Mouse (Mus musculus): Measurements from ENCODE around the gene Adam12. TPM values are rescaled to one million over a fixed set of nuclear protein-coding genes. Genes with fewer than 3 reads are reported as not detected.

Gene Adam12
- polyA plus RNA-seq, 1 experiment from 2014 or later, result 6.1 TPM

DNA sequence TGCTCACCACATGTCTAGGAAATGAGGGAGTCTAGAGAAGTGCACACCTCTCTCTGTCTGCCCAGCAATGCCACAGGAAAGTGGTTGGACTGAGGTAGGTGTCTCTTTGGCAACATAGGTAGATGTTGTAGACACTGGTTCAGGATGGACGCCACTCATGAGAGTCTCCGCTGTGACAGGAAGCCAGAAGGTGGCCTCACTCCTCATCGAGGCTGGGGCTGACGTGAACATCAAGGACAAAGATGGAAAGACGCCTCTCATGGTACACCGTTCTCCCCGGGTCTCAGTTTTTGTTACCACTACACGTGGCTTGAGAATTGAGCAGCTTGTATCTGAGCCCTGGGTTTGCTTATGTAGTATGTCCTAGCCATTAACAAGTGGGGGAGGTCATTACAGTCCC lies 352.2 kb downstream of the Adam12 start:
- no peak for ATAC-seq (ENCODE audit: insufficient number of reproducible peaks, insufficient read depth, low FRiP score, low TSS enrichment, low read depth)
- WGBS, result 93% methylated on average over 8 of the region's 8 CpGs
- Histone ChIP-seq H3K4me3 (no peak overlapping the region), H3K27ac (no peak overlapping the region), H3K9ac (no peak overlapping the region), H3K27me3 (no peaks in the 10 kb centered on the region), H3K9me3 (no peaks in the 10 kb centered on the region), H3K4me2 (no peak overlapping the region), H3K4me1 (peaks cover 7% of the 10 kb centered on the region), H3K36me3 (no peaks in the 10 kb centered on the region)

DNA sequence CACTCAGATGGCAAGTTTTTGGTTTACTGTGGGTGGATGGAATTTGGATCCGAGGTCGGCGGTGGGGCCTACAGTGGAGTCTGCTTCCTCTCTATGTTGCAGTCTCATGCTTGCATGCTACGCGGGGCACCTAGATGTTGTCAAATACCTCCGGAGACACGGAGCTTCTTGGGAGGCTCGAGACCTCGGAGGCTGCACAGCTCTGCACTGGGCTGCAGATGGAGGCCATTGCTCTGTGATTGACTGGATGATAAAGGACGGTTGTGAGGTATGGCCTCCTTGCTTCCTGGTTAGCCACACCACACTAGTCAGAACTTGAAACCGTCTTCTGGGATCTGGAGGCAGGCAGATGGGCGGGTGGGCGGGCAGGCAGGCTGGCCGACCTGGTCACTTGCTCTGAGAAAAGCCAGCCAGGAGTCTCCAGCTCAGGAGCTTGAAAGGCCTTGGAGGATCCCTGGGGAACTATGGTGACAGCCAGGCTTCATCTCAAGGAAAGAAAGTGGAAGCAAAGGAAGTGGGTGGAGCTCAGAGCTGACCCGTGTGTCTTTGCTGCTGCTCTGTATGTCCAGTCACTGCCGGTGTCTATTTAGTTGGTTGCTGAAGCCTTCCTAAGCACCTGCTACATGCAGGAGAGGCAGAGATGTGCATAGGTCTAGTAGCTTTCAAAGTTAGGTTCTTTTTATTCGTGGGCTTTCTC lies 355.2 kb downstream of the Adam12 start:
- Histone ChIP-seq H3K36me3 (no peaks in the 10 kb centered on the region), H3K27ac (no peak overlapping the region), H3K27me3 (no peaks in the 10 kb centered on the region), H3K4me2 (no peak overlapping the region), H3K4me1 (peaks cover 7% of the 10 kb centered on the region), H3K4me3 (no peak overlapping the region), H3K9me3 (no peaks in the 10 kb centered on the region), H3K9ac (no peak overlapping the region)
- ATAC-seq (ENCODE audit: insufficient number of reproducible peaks, insufficient read depth, low FRiP score, low TSS enrichment, low read depth), result no peak
- 69% methylated on average over 17 of the region's 17 CpGs for WGBS

DNA sequence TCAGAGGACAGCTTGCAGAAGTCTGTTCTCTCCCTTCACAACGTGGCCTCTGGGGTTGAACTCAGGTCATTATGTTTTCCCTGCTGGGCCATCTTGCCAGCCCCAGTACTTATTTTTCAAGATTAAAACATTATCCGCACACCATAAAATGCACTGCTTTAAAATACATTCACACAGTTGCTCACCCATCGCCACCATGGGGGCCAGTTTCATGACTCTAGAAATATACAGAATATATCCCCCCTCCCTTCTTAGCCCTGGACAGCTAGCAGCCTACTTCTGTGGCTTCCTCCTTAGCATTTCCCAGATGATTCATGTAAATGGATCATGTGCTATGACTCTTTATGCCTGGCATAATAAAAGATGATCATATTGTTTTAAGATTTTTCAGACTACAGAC lies 355.8 kb downstream of the Adam12 start:
- Histone ChIP-seq H3K9ac (no peak overlapping the region), H3K9me3 (no peaks in the 10 kb centered on the region), H3K4me2 (no peak overlapping the region), H3K27me3 (no peaks in the 10 kb centered on the region), H3K36me3 (no peaks in the 10 kb centered on the region), H3K4me3 (no peak overlapping the region), H3K27ac (no peak overlapping the region), H3K4me1 (peaks cover 7% of the 10 kb centered on the region)
- ATAC-seq (ENCODE audit: insufficient number of reproducible peaks, insufficient read depth, low FRiP score, low TSS enrichment, low read depth), result no peak
- 75% methylated on average over 3 of the region's 3 CpGs for WGBS

DNA sequence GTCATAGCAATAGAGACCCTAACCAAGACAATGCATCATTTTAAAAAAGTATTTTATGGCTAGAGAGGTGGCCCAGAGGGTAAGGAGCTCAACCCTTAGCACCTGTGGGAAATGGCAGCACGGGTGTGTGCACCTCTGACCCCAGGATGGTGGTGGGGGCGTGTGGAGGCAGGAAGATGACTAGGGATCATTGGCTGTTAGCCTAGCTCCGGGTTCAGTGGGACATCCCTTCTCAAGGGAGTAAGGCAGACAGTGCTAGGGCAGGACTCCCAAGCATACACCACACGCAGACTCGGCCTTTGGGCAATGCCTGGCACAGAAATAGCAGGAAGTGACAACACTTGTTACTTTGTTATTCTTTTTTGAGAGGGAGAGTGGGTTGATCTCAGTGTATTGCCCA lies 359.2 kb downstream of the Adam12 start:
- H3K27me3 ChIP-seq, result no peaks in the 10 kb centered on the region
- H3K9me3 ChIP-seq, result no peaks in the 10 kb centered on the region
- H3K36me3 ChIP-seq, result no peaks in the 10 kb centered on the region
- H3K27ac ChIP-seq, result no peak overlapping the region
- 84% methylated on average over 5 of the region's 5 CpGs for WGBS
- no peak overlapping the region for H3K4me3 ChIP-seq
- no peaks in the 10 kb centered on the region for H3K4me1 ChIP-seq
- no peak overlapping the region for H3K4me2 ChIP-seq
- no peak for ATAC-seq (ENCODE audit: insufficient number of reproducible peaks, insufficient read depth, low FRiP score, low TSS enrichment, low read depth)
- H3K9ac ChIP-seq, result no peak overlapping the region

DNA sequence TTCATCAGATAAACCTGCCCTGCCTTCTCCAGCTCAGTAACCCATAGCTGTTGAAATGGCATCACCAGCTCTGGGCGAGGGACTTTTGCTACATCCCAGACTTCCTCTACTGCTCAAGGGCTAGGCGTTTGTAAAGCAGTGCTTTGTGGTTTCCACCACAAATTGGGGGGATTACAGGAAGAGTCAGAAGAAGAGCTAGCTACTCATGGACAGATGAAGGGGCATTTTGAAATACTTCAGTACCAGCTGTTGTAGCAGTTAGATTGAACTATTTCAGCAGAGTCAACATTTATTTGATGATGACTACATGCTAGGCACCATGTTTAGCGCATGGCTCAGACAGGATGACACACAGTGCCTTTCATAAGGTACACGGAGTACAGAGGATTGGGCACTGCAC lies 361.7 kb downstream of the Adam12 start:
- no peak for ATAC-seq (ENCODE audit: insufficient number of reproducible peaks, insufficient read depth, low FRiP score, low TSS enrichment, low read depth)

DNA sequence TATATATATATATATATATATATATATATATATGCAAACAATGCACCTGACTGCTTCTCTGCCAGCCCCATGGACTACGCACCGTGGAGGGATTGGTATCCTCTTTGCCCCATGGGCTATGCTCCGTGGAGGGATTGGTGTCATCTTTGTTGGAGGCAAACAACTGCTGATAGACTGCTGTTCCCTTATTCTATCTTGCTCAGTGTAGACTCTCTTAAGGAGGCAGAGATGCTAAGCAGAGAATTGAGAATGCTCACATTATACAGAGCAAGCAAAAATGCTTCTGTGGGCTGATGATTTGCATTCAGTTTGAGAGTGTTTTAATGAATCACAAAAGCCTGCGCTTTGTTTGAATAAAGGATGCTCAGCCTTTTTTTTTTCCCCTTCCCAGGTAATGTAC lies 368.3 kb downstream of the Adam12 start:
- no peaks in the 10 kb centered on the region for H3K27me3 ChIP-seq
- H3K27ac ChIP-seq, result no peak overlapping the region
- H3K4me2 ChIP-seq, result no peak overlapping the region
- H3K9ac ChIP-seq, result no peak overlapping the region
- H3K4me1 ChIP-seq, result no peaks in the 10 kb centered on the region
- H3K36me3 ChIP-seq, result no peaks in the 10 kb centered on the region
- H3K9me3 ChIP-seq, result no peaks in the 10 kb centered on the region
- WGBS, result 83% methylated on average over 4 of the region's 4 CpGs
- no peak overlapping the region for H3K4me3 ChIP-seq
- ATAC-seq (ENCODE audit: insufficient number of reproducible peaks, insufficient read depth, low FRiP score, low TSS enrichment, low read depth), result no peak

More for the DNA sequence above, 361.7 kb downstream of the Adam12 start:
- H3K4me2 ChIP-seq, result no peak overlapping the region
- no peak overlapping the region for H3K27ac ChIP-seq
- H3K9ac ChIP-seq, result no peak overlapping the region
- no peaks in the 10 kb centered on the region for H3K9me3 ChIP-seq
- 82% methylated on average over 4 of the region's 4 CpGs for WGBS
- H3K27me3 ChIP-seq, result no peaks in the 10 kb centered on the region
- H3K4me3 ChIP-seq, result no peak overlapping the region
- H3K4me1 ChIP-seq, result no peaks in the 10 kb centered on the region
- H3K36me3 ChIP-seq, result no peaks in the 10 kb centered on the region

DNA sequence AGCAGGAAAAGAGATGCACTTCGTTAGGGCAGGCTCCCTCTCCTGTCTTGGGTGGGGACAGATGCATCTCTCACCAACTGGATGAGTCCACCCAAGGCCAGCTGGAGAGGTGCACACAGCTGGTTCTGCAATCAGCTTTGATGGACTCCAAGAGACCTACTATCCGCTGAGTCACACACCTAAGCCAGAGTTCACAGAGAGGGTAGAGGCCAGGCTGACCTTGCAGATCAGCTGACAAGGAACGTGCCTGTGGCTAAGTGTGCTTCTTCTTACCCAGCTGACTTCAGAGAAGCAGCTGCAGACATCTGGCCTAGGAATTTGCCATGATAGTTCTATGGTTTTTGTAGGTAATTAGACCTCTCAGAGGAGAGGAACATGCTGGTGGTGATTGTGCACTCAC lies 368.8 kb downstream of the Adam12 start:
- no peaks in the 10 kb centered on the region for H3K9me3 ChIP-seq
- H3K36me3 ChIP-seq, result no peaks in the 10 kb centered on the region
- no peak overlapping the region for H3K4me2 ChIP-seq
- H3K9ac ChIP-seq, result no peak overlapping the region
- H3K4me3 ChIP-seq, result no peak overlapping the region
- no peak overlapping the region for H3K27ac ChIP-seq
- H3K4me1 ChIP-seq, result no peaks in the 10 kb centered on the region
- ATAC-seq (ENCODE audit: insufficient number of reproducible peaks, insufficient read depth, low FRiP score, low TSS enrichment, low read depth), result no peak
- 69% methylated on average over 3 of the region's 3 CpGs for WGBS
- no peaks in the 10 kb centered on the region for H3K27me3 ChIP-seq

DNA sequence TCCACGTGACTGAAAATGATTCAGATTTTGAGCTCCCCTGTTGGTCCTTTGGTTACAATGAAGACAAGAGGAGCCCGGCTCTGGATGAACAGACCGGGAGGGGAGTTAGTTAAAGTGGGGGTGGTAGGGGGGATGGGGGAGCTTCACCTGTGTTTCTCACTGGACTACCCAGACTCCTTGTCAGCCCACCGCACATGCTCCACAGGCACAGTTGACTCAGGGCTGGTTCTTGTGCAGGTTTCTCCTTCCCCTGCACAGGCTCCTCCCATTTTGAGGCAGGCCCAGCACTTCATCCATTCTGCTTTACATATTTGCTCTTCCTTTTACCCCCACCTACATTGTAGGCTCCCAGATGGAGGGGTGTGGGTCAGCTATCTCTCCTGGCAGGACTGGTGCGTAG lies 369.2 kb downstream of the Adam12 start:
- H3K4me1 ChIP-seq, result no peaks in the 10 kb centered on the region
- no peaks in the 10 kb centered on the region for H3K27me3 ChIP-seq
- H3K9me3 ChIP-seq, result no peaks in the 10 kb centered on the region
- WGBS, result 82% methylated on average over 5 of the region's 5 CpGs
- no peak overlapping the region for H3K27ac ChIP-seq
- no peak overlapping the region for H3K4me3 ChIP-seq
- ATAC-seq (ENCODE audit: insufficient number of reproducible peaks, insufficient read depth, low FRiP score, low TSS enrichment, low read depth), result no peak
- H3K4me2 ChIP-seq, result no peak overlapping the region
- no peak overlapping the region for H3K9ac ChIP-seq
- no peaks in the 10 kb centered on the region for H3K36me3 ChIP-seq

DNA sequence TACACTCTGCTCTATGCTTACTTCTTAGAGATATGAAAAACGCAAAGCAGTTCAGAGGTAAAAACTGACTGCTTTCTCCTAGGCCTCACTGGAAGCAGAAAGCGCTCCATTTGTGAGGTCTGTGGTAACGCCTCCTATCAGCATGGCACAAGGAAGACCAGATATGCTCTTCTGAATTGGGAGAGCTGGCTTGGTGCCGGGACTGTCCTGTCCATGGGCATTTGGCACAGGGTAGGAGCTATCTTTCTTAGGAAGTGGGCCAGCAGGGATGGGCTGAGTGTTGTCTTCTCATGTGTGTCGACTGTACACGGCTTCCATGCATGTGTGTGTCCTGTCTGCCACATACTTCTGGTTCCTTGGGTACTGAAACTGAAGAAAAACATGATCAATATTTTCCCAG lies 369.7 kb downstream of the Adam12 start:
- H3K9me3 ChIP-seq, result no peaks in the 10 kb centered on the region
- H3K4me2 ChIP-seq, result no peak overlapping the region
- H3K27ac ChIP-seq, result no peak overlapping the region
- no peaks in the 10 kb centered on the region for H3K4me1 ChIP-seq
- H3K36me3 ChIP-seq, result no peaks in the 10 kb centered on the region
- 93% methylated on average over 6 of the region's 6 CpGs for WGBS
- ATAC-seq (ENCODE audit: insufficient number of reproducible peaks, insufficient read depth, low FRiP score, low TSS enrichment, low read depth), result no peak
- no peak overlapping the region for H3K9ac ChIP-seq
- H3K27me3 ChIP-seq, result no peaks in the 10 kb centered on the region
- H3K4me3 ChIP-seq, result no peak overlapping the region

DNA sequence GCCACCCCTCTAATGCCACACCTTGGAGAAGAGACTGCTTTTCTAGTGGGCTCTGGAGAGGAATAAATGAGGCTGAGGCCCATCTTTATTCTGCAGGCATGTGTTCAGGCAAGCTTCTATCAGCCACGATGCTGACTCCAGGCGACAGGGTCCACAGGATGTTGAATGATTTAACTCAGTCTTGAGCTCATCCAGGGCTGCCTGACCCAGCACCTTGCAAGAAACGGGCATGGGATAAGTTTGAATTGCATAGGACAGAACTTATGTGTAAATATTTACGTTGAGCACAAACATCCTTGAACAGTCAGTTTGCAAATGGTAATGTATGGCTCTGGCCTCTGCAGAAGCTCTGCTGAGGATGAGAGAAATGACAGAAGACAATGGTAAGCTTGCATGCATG lies 372.4 kb downstream of the Adam12 start:
- Histone ChIP-seq H3K9me3 (no peaks in the 10 kb centered on the region), H3K9ac (no peak overlapping the region), H3K27me3 (no peaks in the 10 kb centered on the region), H3K4me2 (no peak overlapping the region), H3K27ac (no peak overlapping the region), H3K36me3 (no peaks in the 10 kb centered on the region), H3K4me3 (no peak overlapping the region), H3K4me1 (no peaks in the 10 kb centered on the region)
- WGBS, result 76% methylated on average over 4 of the region's 4 CpGs
- ATAC-seq (ENCODE audit: insufficient number of reproducible peaks, insufficient read depth, low FRiP score, low TSS enrichment, low read depth), result no peak

DNA sequence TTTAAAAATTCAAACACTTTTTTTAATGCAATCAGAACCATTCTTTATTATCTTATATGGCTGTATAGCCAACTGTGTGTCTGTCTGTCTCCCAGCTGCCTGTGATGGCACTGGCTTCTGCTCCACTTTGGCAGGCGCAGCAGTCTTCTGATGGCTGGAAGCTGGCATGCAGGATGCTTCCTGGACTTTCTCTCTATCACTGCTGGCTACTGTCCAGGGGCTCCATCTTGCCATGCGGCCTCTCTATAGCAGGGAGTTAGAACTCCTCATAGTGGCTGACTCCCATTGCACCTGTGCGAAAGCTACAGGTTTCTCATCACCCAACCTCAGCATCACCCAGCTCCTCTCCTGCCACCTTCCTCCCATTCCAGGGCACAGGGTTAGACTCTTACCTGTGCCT lies 373.4 kb downstream of the Adam12 start:
- no peaks in the 10 kb centered on the region for H3K9me3 ChIP-seq
- H3K4me1 ChIP-seq, result no peaks in the 10 kb centered on the region
- no peak for ATAC-seq (ENCODE audit: insufficient number of reproducible peaks, insufficient read depth, low FRiP score, low TSS enrichment, low read depth)
- no peaks in the 10 kb centered on the region for H3K27me3 ChIP-seq
- H3K36me3 ChIP-seq, result no peaks in the 10 kb centered on the region
- H3K4me2 ChIP-seq, result no peak overlapping the region
- H3K9ac ChIP-seq, result no peak overlapping the region
- 89% methylated on average over 3 of the region's 3 CpGs for WGBS
- H3K4me3 ChIP-seq, result no peak overlapping the region
- H3K27ac ChIP-seq, result no peak overlapping the region

DNA sequence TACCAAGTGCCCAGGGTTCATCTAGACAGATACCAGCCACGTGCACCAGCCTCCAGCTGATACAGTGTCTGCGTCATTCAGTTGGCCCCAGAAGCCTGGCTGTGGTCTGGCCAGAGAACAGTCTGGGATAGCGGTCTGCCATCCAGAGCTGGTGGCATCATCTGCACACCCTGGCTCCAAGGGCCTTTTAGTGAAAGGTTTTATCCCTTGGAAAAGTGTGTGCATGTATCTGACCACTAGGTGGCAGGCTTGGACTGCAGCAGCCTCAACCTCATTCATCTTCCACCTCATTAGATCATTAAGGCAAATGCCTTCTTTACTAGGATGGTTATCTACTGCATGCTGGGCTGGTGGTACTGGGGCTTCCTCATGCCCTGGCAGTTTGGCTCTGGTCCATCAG lies 375.7 kb downstream of the Adam12 start:
- Histone ChIP-seq H3K9ac (no peak overlapping the region), H3K27ac (no peak overlapping the region), H3K4me3 (no peak overlapping the region), H3K27me3 (no peaks in the 10 kb centered on the region), H3K36me3 (no peaks in the 10 kb centered on the region), H3K4me2 (no peak overlapping the region), H3K9me3 (no peaks in the 10 kb centered on the region), H3K4me1 (no peaks in the 10 kb centered on the region)
- ATAC-seq (ENCODE audit: insufficient number of reproducible peaks, insufficient read depth, low FRiP score, low TSS enrichment, low read depth), result no peak
- WGBS, result 25% methylated on average over 3 of the region's 3 CpGs

DNA sequence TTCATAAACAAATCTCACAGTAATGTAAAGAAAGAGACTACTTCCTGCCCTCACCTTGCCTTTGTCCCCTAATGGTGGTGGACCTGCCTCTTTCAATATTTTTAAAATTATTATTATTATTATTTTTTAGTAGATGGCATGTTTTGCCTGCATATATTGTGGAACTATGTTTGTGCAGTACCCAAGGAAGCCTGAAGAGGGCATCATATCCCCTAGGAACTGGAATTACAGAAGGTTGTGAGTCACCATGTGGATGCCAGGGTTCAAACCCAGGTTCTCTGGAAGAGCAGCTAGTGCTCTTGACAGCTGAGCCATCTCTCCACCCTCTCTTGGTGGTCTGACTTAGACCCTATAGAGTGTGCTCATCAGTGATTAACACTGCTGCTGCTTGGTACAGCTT lies 381.2 kb downstream of the Adam12 start:
- no peaks in the 10 kb centered on the region for H3K4me1 ChIP-seq
- no peaks in the 10 kb centered on the region for H3K9me3 ChIP-seq
- no peak overlapping the region for H3K9ac ChIP-seq
- H3K4me3 ChIP-seq, result no peak overlapping the region
- H3K4me2 ChIP-seq, result no peak overlapping the region
- H3K36me3 ChIP-seq, result no peaks in the 10 kb centered on the region
- H3K27ac ChIP-seq, result no peak overlapping the region
- no peak for ATAC-seq (ENCODE audit: insufficient number of reproducible peaks, insufficient read depth, low FRiP score, low TSS enrichment, low read depth)
- H3K27me3 ChIP-seq, result no peaks in the 10 kb centered on the region
